8 mouse cellular contexts compared by ENCODE assay signal in the genomic region with DNA sequence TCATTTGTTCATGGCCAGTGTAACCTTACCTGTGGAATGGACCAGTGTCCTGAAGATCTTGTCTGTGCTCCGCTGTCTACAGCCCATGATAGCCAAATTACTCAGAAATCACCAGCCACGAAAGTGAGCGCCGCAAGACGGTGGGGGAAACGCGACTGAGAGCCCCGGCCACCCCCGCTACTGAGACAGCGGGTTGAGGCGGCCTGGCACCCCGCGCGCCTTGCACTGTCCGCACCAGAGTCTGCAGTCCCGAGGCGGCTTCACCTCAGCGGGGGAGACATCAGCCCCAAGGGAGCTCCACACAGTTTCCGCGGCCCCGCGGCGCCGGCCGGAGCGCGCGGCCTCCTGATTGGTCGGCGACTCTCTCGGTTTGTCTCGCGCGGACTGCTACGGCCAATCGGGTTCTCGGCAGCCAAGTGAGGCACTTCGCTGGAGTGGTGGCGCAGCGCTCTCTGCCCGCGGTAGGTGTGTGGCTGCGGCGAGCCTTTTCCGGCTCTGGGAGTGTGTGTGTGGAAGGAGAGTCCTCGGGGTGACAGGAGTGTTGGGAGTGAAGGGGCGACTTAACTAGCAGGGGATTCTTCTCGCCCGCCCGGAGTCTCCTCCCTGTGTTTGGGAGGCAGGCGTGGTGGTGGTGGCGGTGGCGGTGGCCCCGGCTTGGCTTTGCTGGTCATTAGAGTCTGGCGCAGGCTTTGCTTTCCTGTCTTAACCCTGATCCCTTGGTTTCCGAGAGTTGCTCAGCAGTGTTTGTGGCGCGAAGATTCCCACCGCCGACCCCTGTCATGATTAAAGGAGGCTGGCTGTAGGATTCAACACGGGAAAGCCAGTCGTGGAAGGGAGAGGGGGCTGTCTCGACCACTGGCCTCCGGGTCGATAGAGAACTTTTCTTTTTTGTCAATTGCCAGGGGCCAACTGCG. TPM values are rescaled to one million over a fixed set of nuclear protein-coding genes. Genes with fewer than 3 reads are reported as not detected.
DNase-seq lines count a peak whose midpoint lies in the region; ATAC-seq and TF ChIP-seq lines count a peak whose summit lies in the region.

TSS of gene Setdb2 (minus strand) at position 327 of the 914 bp plus-strand sequence.
TSS of gene Cab39l (plus strand) at position 415 of the 914 bp plus-strand sequence.

- H3K27me3 ChIP-seq in Patski, result no peaks in the 10 kb centered on the region
- H3K27me3 ChIP-seq in hindbrain, embryonic 14.5 days (ENCODE audit: control insufficient read depth, insufficient read depth, low read length), result no peaks in the 10 kb centered on the region

- H3K36me3 ChIP-seq in hindbrain, embryonic 14.5 days (replicated peaks; ENCODE audit: control insufficient read depth, insufficient read depth), result no peaks in the 10 kb centered on the region

- H3K4me2 ChIP-seq in hindbrain, embryonic 14.5 days (replicated peaks), result peak within 1 kb of the TSS; percentile 92

- POLR2A ChIA-PET in Patski (lab: Charles Lee), result interaction anchor here (0.7 kb wide), 1 partner anchor 426 kb away, joined by 3 read pairs; no protein-coding TSS in a partner anchor

- ATAC-seq in Patski, result peak; percentile 100
- ATAC-seq in hindbrain, embryonic 14.5 days (ENCODE audit: low FRiP score), result peak; percentile 100

- no peaks in the 10 kb centered on the region for H3K9me3 ChIP-seq in hindbrain, embryonic 14.5 days (ENCODE audit: control insufficient read depth, low read length)

- under 1% methylated on average over 66 of the region's 66 CpGs for WGBS in hindbrain, embryonic 14.5 days

- in situ Hi-C loops in Patski (cut with MboI; ENCODE audit: low pct_unique_long_range_greater_than_20kb), result no loop called here

- TF ChIP-seq CTCF in Patski (IDR thresholded peaks at IDR 0.05), result peak; percentile 52

- peak within 1 kb of the TSS; percentile 79 for H3K4me3 ChIP-seq in hindbrain, embryonic 14.5 days (replicated peaks; ENCODE audit: low read length)

- H3K27ac ChIP-seq in hindbrain, embryonic 14.5 days, result peak within 1 kb of the TSS; percentile 69

- H3K4me1 ChIP-seq in hindbrain, embryonic 14.5 days (replicated peaks; ENCODE audit: control insufficient read depth, insufficient read depth, low read length), result peaks cover 5% of the 10 kb centered on the region

- peak within 1 kb of the TSS; percentile 62 for H3K9ac ChIP-seq in hindbrain, embryonic 14.5 days

- peak; percentile 57 for DNase-seq in Patski (ENCODE audit: low read depth, low spot score)
- peak; percentile 90 to 92 for DNase-seq in cerebellum, postnatal 14 days
- DNase-seq in frontal cortex, postnatal 14 days (ENCODE audit: low spot score in 2 of 2), result peak; percentile 89 to 94
- DNase-seq in hindbrain, embryonic 14.5 days (ENCODE audit: low spot score), result peak; percentile 87
- DNase-seq in layer of hippocampus, postnatal 36 days, result peak; percentile 92 to 94
- peak; percentile 97 for DNase-seq in lung, postnatal 36 days
- peak; percentile 97 for DNase-seq in retina, postnatal 1 day
- peak; percentile 91 to 94 for DNase-seq in urinary bladder, adult 18-20 months (ENCODE audit: low spot score in 2 of 2)

- CTCF ChIA-PET in Patski (lab: Charles Lee), result interaction anchor here (1.3 kb wide), 2 partner anchors 12 kb away, joined by 3 to 5 read pairs; no protein-coding TSS in a partner anchor

RNA-seq across cellular contexts. Expression of gene Setdb2, which starts in this region (rescaled TPM):
- polyA plus RNA-seq in Patski (2021), result 5.6 TPM
- polyA plus RNA-seq in hindbrain, embryonic 14.5 days (2014; fragmentation: Nextera tagmentation; extraction: Ambion mirVana), result 6.3 and 8.9 TPM in 2 replicates
- total RNA-seq in layer of hippocampus, postnatal 36 days (2021), result 1 to 10 TPM; 5.3 to 7.2 TPM

RNA-seq across cellular contexts. Expression of gene Cab39l, which starts in this region (rescaled TPM):
- 24.8 TPM for polyA plus RNA-seq in Patski (2021)
- polyA plus RNA-seq in hindbrain, embryonic 14.5 days (2014; fragmentation: Nextera tagmentation; extraction: Ambion mirVana), result 32.2 and 33.4 TPM in 2 replicates
- total RNA-seq in layer of hippocampus, postnatal 36 days (2021), result 10 to 100 TPM; 19.2 to 24.5 TPM

Comparison
In these comparisons a context has a peak if more than half of its experiments do, and no peak if none do; other contexts are left out.
1. Peak in every context shown above with its lines: DNase-seq, ATAC-seq, H3K4me3 ChIP-seq and H3K27ac ChIP-seq.